Mouse (Mus musculus): ENCODE results near the gene Wdr54. TPM values are rescaled to one million over a fixed set of nuclear protein-coding genes. Genes with fewer than 3 reads are reported as not detected.

The Wdr54 gene
- polyA plus RNA-seq, 1 experiment = 0.89 TPM

- Histone ChIP-seq H3K27me3 (ENCODE audit: control insufficient read depth, insufficient read depth, low read length) (no peaks in the 10 kb centered on the region), H3K27ac (ENCODE audit: control insufficient read depth, insufficient read depth, low read length) (no peak overlapping the region), H3K4me3 (ENCODE audit: control insufficient read depth, insufficient read depth, low read length) (no peak overlapping the region), H3K36me3 (ENCODE audit: control insufficient read depth, insufficient read depth, low read length) (no peaks in the 10 kb centered on the region), H3K4me1 (replicated peaks; ENCODE audit: control insufficient read depth, insufficient read depth, low read length) (no peaks in the 10 kb centered on the region)
- WGBS = 90% methylated on average over 9 of the region's 9 CpGs
- DNase-seq = no peak
- TF ChIP-seq CTCF (IDR thresholded peaks at IDR 0.05; ENCODE audit: borderline replicate concordance, control insufficient read depth, extremely low read depth, insufficient read depth, low read length, poor library complexity) = no peak
- no peak for TF ChIP-seq POLR2A (IDR thresholded peaks at IDR 0.05; ENCODE audit: control insufficient read depth, extremely low read depth, insufficient read depth, low read length, poor library complexity)
Measured at GRCm38 (mm10) chr6:83172240-83172920, 16.2 kb upstream of the Wdr54 start.

- 95% methylated on average over 5 of the region's 5 CpGs for WGBS
- H3K4me1 ChIP-seq (replicated peaks; ENCODE audit: control insufficient read depth, insufficient read depth, low read length) = no peaks in the 10 kb centered on the region
- H3K4me3 ChIP-seq (ENCODE audit: control insufficient read depth, insufficient read depth, low read length) = no peak overlapping the region
- no peak overlapping the region for H3K27ac ChIP-seq (ENCODE audit: control insufficient read depth, insufficient read depth, low read length)
- H3K27me3 ChIP-seq (ENCODE audit: control insufficient read depth, insufficient read depth, low read length) = no peaks in the 10 kb centered on the region
- no peaks in the 10 kb centered on the region for H3K36me3 ChIP-seq (ENCODE audit: control insufficient read depth, insufficient read depth, low read length)
- TF ChIP-seq POLR2A (IDR thresholded peaks at IDR 0.05; ENCODE audit: control insufficient read depth, extremely low read depth, insufficient read depth, low read length, poor library complexity) (no peak), CTCF (IDR thresholded peaks at IDR 0.05; ENCODE audit: borderline replicate concordance, control insufficient read depth, extremely low read depth, insufficient read depth, low read length, poor library complexity) (no peak)
- DNase-seq = no peak
Measured at GRCm38 (mm10) chr6:83171063-83171462, 14.9 kb upstream of the Wdr54 start.

- Histone ChIP-seq H3K4me1 (replicated peaks; ENCODE audit: control insufficient read depth, insufficient read depth, low read length) (no peaks in the 10 kb centered on the region), H3K36me3 (ENCODE audit: control insufficient read depth, insufficient read depth, low read length) (no peaks in the 10 kb centered on the region), H3K4me3 (ENCODE audit: control insufficient read depth, insufficient read depth, low read length) (no peak overlapping the region), H3K27me3 (ENCODE audit: control insufficient read depth, insufficient read depth, low read length) (no peaks in the 10 kb centered on the region), H3K27ac (ENCODE audit: control insufficient read depth, insufficient read depth, low read length) (no peak overlapping the region)
- 90% methylated on average over 5 of the region's 5 CpGs for WGBS
- no peak for TF ChIP-seq CTCF (IDR thresholded peaks at IDR 0.05; ENCODE audit: borderline replicate concordance, control insufficient read depth, extremely low read depth, insufficient read depth, low read length, poor library complexity)
- no peak for TF ChIP-seq POLR2A (IDR thresholded peaks at IDR 0.05; ENCODE audit: control insufficient read depth, extremely low read depth, insufficient read depth, low read length, poor library complexity)
- no peak for DNase-seq
Measured at GRCm38 (mm10) chr6:83169872-83170271, 13.7 kb upstream of the Wdr54 start.

- WGBS = 1% methylated on average over 12 of the region's 12 CpGs
- Histone ChIP-seq H3K27ac (ENCODE audit: control insufficient read depth, insufficient read depth, low read length) (no peak overlapping the region), H3K27me3 (ENCODE audit: control insufficient read depth, insufficient read depth, low read length) (peaks cover 6% of the 10 kb centered on the region; the same call in 1 of the 2 replicates), H3K4me3 (ENCODE audit: control insufficient read depth, insufficient read depth, low read length) (peak overlapping the region; percentile 69), H3K36me3 (ENCODE audit: control insufficient read depth, insufficient read depth, low read length) (no peaks in the 10 kb centered on the region), H3K4me1 (replicated peaks; ENCODE audit: control insufficient read depth, insufficient read depth, low read length) (no peaks in the 10 kb centered on the region)
- TF ChIP-seq POLR2A (IDR thresholded peaks at IDR 0.05; ENCODE audit: control insufficient read depth, extremely low read depth, insufficient read depth, low read length, poor library complexity) (no peak), CTCF (IDR thresholded peaks at IDR 0.05; ENCODE audit: borderline replicate concordance, control insufficient read depth, extremely low read depth, insufficient read depth, low read length, poor library complexity) (no peak)
- no peak for DNase-seq
Measured at GRCm38 (mm10) chr6:83166243-83166630, 10.0 kb upstream of the Wdr54 start.

- no peak within 1 kb of the TSS for H3K27ac ChIP-seq (ENCODE audit: control insufficient read depth, insufficient read depth, low read length)
- TF ChIP-seq POLR2A (IDR thresholded peaks at IDR 0.05; ENCODE audit: control insufficient read depth, extremely low read depth, insufficient read depth, low read length, poor library complexity) (no peak; the same call in 1 of the 2 replicates), CTCF (IDR thresholded peaks at IDR 0.05; ENCODE audit: borderline replicate concordance, control insufficient read depth, extremely low read depth, insufficient read depth, low read length, poor library complexity) (peak; percentile 92)
- H3K4me3 ChIP-seq (ENCODE audit: control insufficient read depth, insufficient read depth, low read length) = peak within 1 kb of the TSS; percentile 69
- peak; percentile 91 for DNase-seq
- H3K27me3 ChIP-seq (ENCODE audit: control insufficient read depth, insufficient read depth, low read length) = peaks cover 9% of the 10 kb centered on the region; the same call in 1 of the 2 replicates
- H3K36me3 ChIP-seq (ENCODE audit: control insufficient read depth, insufficient read depth, low read length) = no peaks in the 10 kb centered on the region
- under 1% methylated on average over 57 of the region's 58 CpGs for WGBS
- no peaks in the 10 kb centered on the region for H3K4me1 ChIP-seq (replicated peaks; ENCODE audit: control insufficient read depth, insufficient read depth, low read length)
Measured at GRCm38 (mm10) chr6:83165607-83166242, 9.5 kb upstream of the Wdr54 start, which contains the start of gene Dctn1. TSS of gene Dctn1 (plus strand) at chr6:83165920.

GRCm38 (mm10) chr6:83165026-83165606 is 8.9 kb upstream of the Wdr54 start:
- no peak for TF ChIP-seq POLR2A (IDR thresholded peaks at IDR 0.05; ENCODE audit: control insufficient read depth, extremely low read depth, insufficient read depth, low read length, poor library complexity)
- TF ChIP-seq CTCF (IDR thresholded peaks at IDR 0.05; ENCODE audit: borderline replicate concordance, control insufficient read depth, extremely low read depth, insufficient read depth, low read length, poor library complexity) = no peak
- 2% methylated on average over 6 of the region's 6 CpGs for WGBS
- H3K36me3 ChIP-seq (ENCODE audit: control insufficient read depth, insufficient read depth, low read length) = no peaks in the 10 kb centered on the region
- no peak overlapping the region for H3K27ac ChIP-seq (ENCODE audit: control insufficient read depth, insufficient read depth, low read length)
- no peak for DNase-seq
- no peaks in the 10 kb centered on the region for H3K4me1 ChIP-seq (replicated peaks; ENCODE audit: control insufficient read depth, insufficient read depth, low read length)
- peaks cover 9% of the 10 kb centered on the region; the same call in 1 of the 2 replicates for H3K27me3 ChIP-seq (ENCODE audit: control insufficient read depth, insufficient read depth, low read length)
- peak overlapping the region; percentile 69 for H3K4me3 ChIP-seq (ENCODE audit: control insufficient read depth, insufficient read depth, low read length)

Measured in thymus, adult 2 months (tissue).